Mouse (Mus musculus): ENCODE results near the gene Olfr1023.

Olfr1023 gene

GRCm38 (mm10) chr2:85885340-85885739, at the start of gene Olfr1023:
TSS of gene Olfr1023 (plus strand) at chr2:85885640.
- no peak for DNase-seq (ENCODE audit: low spot score in 2 of 2)

- DNase-seq (ENCODE audit: low spot score in 2 of 2): no peak
Measured at GRCm38 (mm10) chr2:85845383-85845782, 40.1 kb upstream of the Olfr1023 start, which contains the start of gene Olfr1019. TSS of gene Olfr1019 (minus strand) at chr2:85845483.

- no peak for DNase-seq (ENCODE audit: low spot score in 2 of 2)
Measured at GRCm38 (mm10) chr2:85846730-85847129, 38.7 kb upstream of the Olfr1023 start, which contains the start of gene Olfr1020. TSS of gene Olfr1020 (plus strand) at chr2:85847030.

- no peak for DNase-seq (ENCODE audit: low spot score in 2 of 2)
Measured at GRCm38 (mm10) chr2:85868294-85868693, 17.1 kb upstream of the Olfr1023 start, which contains the start of gene Olfr1022. TSS of gene Olfr1022 (plus strand) at chr2:85868594.

GRCm38 (mm10) chr2:85904952-85905351, 19.5 kb downstream of the Olfr1023 start, which contains the start of gene Olfr1024:
TSS of gene Olfr1024 (minus strand) at chr2:85905052.
- no peak for DNase-seq (ENCODE audit: low spot score in 2 of 2)

- no peak for DNase-seq (ENCODE audit: low spot score in 2 of 2)
Measured at GRCm38 (mm10) chr2:85913197-85913596, 27.8 kb downstream of the Olfr1023 start.

GRCm38 (mm10) chr2:85914893-85915292, 29.5 kb downstream of the Olfr1023 start, which contains the start of gene Olfr1025-ps1:
TSS of gene Olfr1025-ps1 (plus strand) at chr2:85915193.
- DNase-seq (ENCODE audit: low spot score in 2 of 2): no peak

- DNase-seq (ENCODE audit: low spot score in 2 of 2): no peak
Measured at GRCm38 (mm10) chr2:85921258-85921657, 35.8 kb downstream of the Olfr1023 start, which contains the start of gene Olfr1026. TSS of gene Olfr1026 (plus strand) at chr2:85921558.

Measured in spleen, postnatal 14 days (tissue).